Mouse (Mus musculus) liver, embryonic 16.5 days (tissue): ENCODE results near the gene Vps41. TPM values are rescaled to one million over a fixed set of nuclear protein-coding genes. Genes with fewer than 3 reads are reported as not detected.

Source experiments
- ATAC-seq: fragments of 200-750 bp; cut with Nextera tagmentation; 2 replicates; pipeline ENCODE4 v1.8.0; 2017; ENCODE audit warnings: low read depth, mild to moderate bottlenecking, moderate number of reproducible peaks, moderate library complexity
- H3K27ac ChIP-seq: fragments of 300-500 bp; sonication (generic); 2 replicates; pipeline ENCODE4 v1.5.1; 2014; ENCODE audit warnings: mild to moderate bottlenecking, low read length
- H3K27me3 ChIP-seq: fragments of 300-500 bp; sonication (generic); 2 replicates; pipeline ENCODE4 v1.6.1; 2014; ENCODE audit warnings: low read depth, low read length, mixed read lengths; ENCODE audit not compliant: control insufficient read depth, insufficient read depth
- H3K36me3 ChIP-seq: fragments of 300-500 bp; sonication (generic); 2 replicates; pipeline ENCODE4 v1.6.1; 2014; ENCODE audit warnings: mild to moderate bottlenecking; ENCODE audit not compliant: control insufficient read depth, insufficient read depth
- H3K4me1 ChIP-seq: fragments of 300-500 bp; sonication (generic); 2 replicates; pipeline ENCODE4 v1.6.1; 2014; ENCODE audit warnings: low read depth, low read length, mixed read lengths; ENCODE audit not compliant: control insufficient read depth
- H3K4me2 ChIP-seq: fragments of 300-500 bp; sonication (generic); 2 replicates; pipeline ENCODE4 v1.6.1; 2014; ENCODE audit warnings: low read depth, low read length, mixed read lengths
- H3K4me3 ChIP-seq: fragments of 300-500 bp; sonication (generic); 2 replicates; pipeline ENCODE4 v1.5.1; 2014; ENCODE audit warnings: low read depth, mild to moderate bottlenecking, low read length
- H3K9ac ChIP-seq: fragments of 300-500 bp; sonication (generic); 2 replicates; pipeline ENCODE4 v1.6.1; 2014; ENCODE audit warnings: low read depth, low read length
- H3K9me3 ChIP-seq: fragments of 300-500 bp; sonication (generic); replicated peaks from 2 replicates; pipeline ENCODE4 v1.6.1; 2016; ENCODE audit warnings: low read length; ENCODE audit not compliant: control insufficient read depth
- WGBS: fragments of 180-500 bp; shearing (Covaris S2); extraction: QIAGEN DNeasy Blood & Tissue Kit; methylation state at CpG from one replicate; pipeline ENCODE4 v1.1.7; 2014; ENCODE audit not compliant: insufficient replicate concordance; 5-methylcytosine and 5-hydroxymethylcytosine counted together
- polyA plus RNA-seq: library from polyadenylated mRNA; unstranded; fragments of >200 nt; fragmentation: Nextera tagmentation; extraction: Ambion mirVana; gene quantifications from 2 replicates; pipeline ENCODE4 v1.2.1, GENCODE M21; 2015

The Vps41 gene
- polyA plus RNA-seq, 1 experiment from 2014 or later: 20.4 TPM

DNA sequence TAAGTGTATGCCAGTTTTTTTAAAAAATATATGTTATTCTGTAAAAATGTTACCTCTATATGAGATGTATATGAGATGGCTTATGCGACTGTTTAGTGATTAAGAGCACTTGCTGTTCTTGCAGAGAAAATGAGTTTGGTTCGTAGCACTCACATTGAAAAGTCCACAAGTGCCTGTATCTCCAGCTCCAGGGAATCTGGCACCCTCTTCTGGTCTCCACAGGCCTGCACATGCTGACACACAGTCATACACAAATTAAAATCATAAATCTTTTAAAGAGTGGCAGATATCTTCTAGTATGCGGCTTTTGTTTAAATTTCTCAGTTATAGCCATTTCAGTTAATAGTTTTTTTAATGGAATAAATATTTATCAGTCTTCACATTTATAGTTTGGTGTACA, 40.9 kb downstream of the Vps41 start:
- no peak for ATAC-seq
- no peaks in the 10 kb centered on the region for H3K4me1 ChIP-seq
- no peak overlapping the region for H3K4me3 ChIP-seq
- 69% methylated on average over 3 of the region's 3 CpGs for WGBS
- no peak overlapping the region for H3K27ac ChIP-seq
- H3K9ac ChIP-seq: no peak overlapping the region
- H3K4me2 ChIP-seq: no peak overlapping the region
- H3K27me3 ChIP-seq: no peaks in the 10 kb centered on the region
- H3K36me3 ChIP-seq: no peaks in the 10 kb centered on the region
- no peaks in the 10 kb centered on the region for H3K9me3 ChIP-seq

DNA sequence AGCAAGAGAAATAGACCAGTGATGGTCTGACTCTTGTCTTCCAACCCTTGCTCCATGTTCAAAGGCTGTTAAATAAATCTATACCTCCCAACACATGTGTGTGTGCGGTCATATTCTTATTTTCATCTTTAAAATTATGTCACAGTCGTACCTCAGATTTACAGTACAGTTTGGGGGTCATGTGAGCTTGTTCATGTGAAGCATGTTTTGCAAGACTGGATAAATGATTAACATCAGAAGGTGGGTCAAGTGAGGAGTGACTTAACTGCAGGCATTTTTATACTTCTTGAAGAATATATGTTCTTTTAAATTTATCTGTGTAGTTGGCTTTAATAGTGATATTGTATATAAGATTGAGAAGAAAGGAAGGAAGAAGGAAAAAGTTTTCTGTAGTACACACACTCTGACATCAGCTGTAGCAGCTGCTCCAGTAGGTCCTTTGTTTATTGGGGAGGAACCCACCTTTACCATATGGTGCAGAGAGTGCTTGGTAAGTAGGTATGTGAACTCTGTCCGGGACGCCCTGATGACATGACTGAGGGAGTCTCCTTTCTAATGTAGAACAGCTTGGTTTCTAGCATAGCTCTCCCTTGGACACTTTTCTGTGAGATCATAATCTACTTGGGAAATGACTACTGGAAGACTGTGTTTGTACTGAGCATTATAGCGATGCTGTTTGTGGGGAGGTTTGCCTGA, 42.4 kb downstream of the Vps41 start:
- Histone ChIP-seq H3K27ac (no peak overlapping the region), H3K4me1 (no peaks in the 10 kb centered on the region), H3K27me3 (no peaks in the 10 kb centered on the region), H3K4me2 (no peak overlapping the region), H3K9me3 (no peaks in the 10 kb centered on the region), H3K36me3 (no peaks in the 10 kb centered on the region), H3K9ac (no peak overlapping the region), H3K4me3 (no peak overlapping the region)
- peak; percentile 43; the same call in 1 of the 2 replicates for ATAC-seq
- 67% methylated on average over 5 of the region's 5 CpGs for WGBS

DNA sequence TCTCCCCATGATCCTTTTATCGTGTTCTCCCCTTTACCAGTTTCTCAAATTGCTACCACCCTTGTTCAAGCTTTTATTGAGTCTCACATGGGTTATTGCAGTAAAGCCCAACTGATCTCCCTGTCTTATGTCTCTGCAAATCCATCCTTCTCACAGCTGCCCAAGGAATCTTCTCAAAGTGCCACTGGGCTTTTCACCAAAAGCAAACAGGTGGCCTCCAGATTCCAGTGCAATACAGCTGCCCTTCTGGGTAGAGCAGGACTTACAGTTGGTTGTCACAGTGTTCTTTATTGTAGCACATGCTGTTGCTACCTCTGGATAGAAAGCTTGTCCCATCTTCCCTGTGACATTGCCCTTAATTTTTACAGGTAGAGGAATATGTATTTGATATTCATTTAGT, 44.4 kb downstream of the Vps41 start:
- H3K9me3 ChIP-seq: no peaks in the 10 kb centered on the region
- WGBS: 65% methylated on average over 1 of the region's 1 CpGs

DNA sequence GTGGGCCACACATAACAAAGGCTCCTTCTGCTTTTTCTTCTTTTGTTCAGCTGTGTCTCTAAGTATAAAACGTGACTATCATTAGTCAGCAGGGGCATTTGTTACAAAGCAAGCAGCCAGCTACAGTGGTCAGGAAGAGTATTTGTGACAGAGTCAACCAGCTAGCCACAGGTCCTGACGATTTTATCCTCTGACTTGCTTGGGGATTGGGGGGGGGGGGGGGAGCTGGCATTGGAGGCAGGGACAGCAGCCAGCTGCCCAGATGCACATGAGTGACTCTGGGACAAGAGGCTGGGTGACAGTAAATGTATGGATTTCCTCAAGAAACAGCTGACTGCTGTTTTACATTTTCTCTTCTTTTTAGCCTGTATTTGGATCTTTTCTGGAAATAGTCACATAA, 50.8 kb downstream of the Vps41 start:
- WGBS: 34% methylated on average over 2 of the region's 2 CpGs
- Histone ChIP-seq H3K27me3 (no peaks in the 10 kb centered on the region), H3K4me3 (no peak overlapping the region)

More for the DNA sequence above, 44.4 kb downstream of the Vps41 start:
- Histone ChIP-seq H3K4me1 (no peaks in the 10 kb centered on the region), H3K36me3 (no peaks in the 10 kb centered on the region), H3K9ac (no peak overlapping the region), H3K27me3 (no peaks in the 10 kb centered on the region), H3K4me2 (no peak overlapping the region), H3K27ac (no peak overlapping the region), H3K4me3 (no peak overlapping the region)
- no peak for ATAC-seq

DNA sequence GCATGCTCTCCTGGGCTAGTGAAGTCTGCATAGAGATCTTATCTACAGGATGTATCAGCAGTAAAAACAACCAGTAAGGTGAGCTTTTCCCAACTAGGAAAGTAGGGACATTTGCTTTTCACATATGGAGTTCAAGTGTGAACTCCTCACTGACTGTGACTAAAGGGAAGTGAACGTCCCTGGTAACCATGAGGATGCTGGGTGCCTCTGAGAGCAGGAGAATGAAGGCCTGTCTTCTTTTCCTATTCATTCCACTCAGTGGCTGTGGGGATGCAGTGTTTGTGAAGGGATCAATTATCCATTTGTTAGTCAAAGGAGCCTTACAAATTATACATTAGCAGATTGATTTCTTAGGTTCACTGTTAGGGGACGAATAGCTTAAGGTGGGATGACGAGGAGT, 51.4 kb downstream of the Vps41 start:
- Histone ChIP-seq H3K9me3 (no peaks in the 10 kb centered on the region), H3K9ac (no peak overlapping the region), H3K36me3 (no peaks in the 10 kb centered on the region), H3K27me3 (no peaks in the 10 kb centered on the region), H3K27ac (no peak overlapping the region), H3K4me2 (no peak overlapping the region), H3K4me1 (no peaks in the 10 kb centered on the region), H3K4me3 (no peak overlapping the region)
- no peak for ATAC-seq
- 64% methylated on average over 3 of the region's 3 CpGs for WGBS

More for the DNA sequence above, 50.8 kb downstream of the Vps41 start:
- Histone ChIP-seq H3K4me2 (no peak overlapping the region), H3K9me3 (no peaks in the 10 kb centered on the region), H3K27ac (no peak overlapping the region), H3K36me3 (no peaks in the 10 kb centered on the region), H3K9ac (no peak overlapping the region), H3K4me1 (no peaks in the 10 kb centered on the region)
- no peak for ATAC-seq

DNA sequence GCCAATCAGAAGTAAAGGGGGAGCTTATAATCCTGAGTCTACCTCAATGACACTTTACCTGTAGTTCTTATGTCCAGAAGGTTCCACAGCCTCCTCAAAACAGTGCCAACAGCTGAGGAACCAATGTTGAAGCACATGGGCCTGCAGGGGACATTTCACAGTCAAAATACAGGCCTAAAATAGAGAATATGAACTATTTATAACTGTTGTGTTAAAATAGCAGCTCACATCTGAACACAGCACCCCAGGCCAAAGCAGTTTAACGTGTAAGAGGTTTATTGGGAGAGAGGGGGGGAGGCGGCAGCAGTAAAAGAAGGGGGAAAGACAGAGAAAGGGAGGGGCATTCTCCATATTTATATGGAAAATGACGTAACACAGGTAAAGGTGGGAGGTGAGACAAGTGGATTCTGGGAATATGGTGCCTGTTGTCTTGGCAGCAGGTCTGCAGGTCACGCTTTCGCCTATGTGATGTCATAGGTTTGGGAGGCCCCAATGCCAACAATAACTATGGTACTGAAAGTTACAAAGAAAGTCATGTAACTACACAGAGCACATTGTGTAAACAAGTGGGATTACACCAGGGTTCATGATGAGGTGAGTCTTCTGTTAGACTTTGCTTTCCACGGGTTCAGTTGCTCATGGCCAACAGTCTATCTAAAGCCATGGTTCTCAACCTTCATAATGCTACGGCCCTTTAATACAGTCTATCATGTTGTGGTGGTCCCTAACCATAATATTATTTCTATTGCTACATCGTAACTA, 56.5 kb downstream of the Vps41 start:
- H3K9me3 ChIP-seq: no peaks in the 10 kb centered on the region
- H3K4me3 ChIP-seq: no peak overlapping the region
- H3K27me3 ChIP-seq: no peaks in the 10 kb centered on the region
- H3K4me2 ChIP-seq: no peak overlapping the region
- H3K27ac ChIP-seq: no peak overlapping the region
- ATAC-seq: peak; percentile 55; the same call in 1 of the 2 replicates
- 71% methylated on average over 8 of the region's 8 CpGs for WGBS
- H3K9ac ChIP-seq: no peak overlapping the region
- H3K4me1 ChIP-seq: no peaks in the 10 kb centered on the region
- H3K36me3 ChIP-seq: no peaks in the 10 kb centered on the region

DNA sequence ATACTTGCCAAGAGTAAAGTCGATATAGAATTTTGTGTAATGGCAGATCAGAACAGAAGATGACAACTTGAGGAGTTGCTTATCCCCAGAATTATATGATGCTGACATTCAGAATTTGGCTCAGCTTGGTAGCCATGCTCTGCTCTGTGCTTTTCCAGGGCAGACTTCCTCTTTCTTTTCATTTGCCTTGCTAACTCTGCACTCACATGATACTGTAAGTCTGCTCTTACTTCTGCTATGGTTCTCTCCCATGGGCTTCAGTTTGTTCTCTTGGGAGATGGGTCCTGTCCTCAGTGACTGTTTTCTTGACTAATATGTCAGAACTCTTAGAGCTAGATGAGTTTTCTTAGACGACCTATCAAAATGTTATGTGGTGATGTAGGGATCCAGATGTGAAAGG, 64.2 kb downstream of the Vps41 start:
- no peaks in the 10 kb centered on the region for H3K36me3 ChIP-seq
- WGBS: 42% methylated on average over 2 of the region's 2 CpGs
- no peak for ATAC-seq

DNA sequence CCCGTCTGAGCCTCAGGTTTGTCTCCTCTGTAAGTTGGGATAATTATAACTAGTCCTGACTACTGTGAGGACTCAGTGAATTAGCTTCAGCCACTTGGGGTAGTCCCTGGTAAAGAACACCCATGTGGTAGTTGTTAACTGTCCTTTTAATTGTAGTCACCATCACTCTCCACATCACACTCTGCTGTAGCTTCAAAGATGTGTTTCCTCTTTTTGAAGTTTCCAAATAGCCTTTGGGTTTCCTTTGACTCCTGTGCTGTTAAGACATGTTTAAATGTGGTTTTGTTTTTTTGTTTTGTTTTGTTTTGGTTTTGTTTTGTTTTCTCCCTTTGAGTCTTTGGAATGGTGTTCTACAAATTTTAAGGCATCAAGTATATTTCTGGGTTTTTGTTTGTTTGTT, 68.6 kb downstream of the Vps41 start:
- no peak overlapping the region for H3K4me3 ChIP-seq
- H3K27me3 ChIP-seq: no peaks in the 10 kb centered on the region
- H3K9ac ChIP-seq: no peak overlapping the region
- no peaks in the 10 kb centered on the region for H3K9me3 ChIP-seq
- no peak overlapping the region for H3K4me2 ChIP-seq
- no peak overlapping the region for H3K27ac ChIP-seq
- no peaks in the 10 kb centered on the region for H3K4me1 ChIP-seq
- 50% methylated on average over 1 of the region's 1 CpGs for WGBS
- no peaks in the 10 kb centered on the region for H3K36me3 ChIP-seq
- ATAC-seq: no peak

More for the DNA sequence above, 64.2 kb downstream of the Vps41 start:
- Histone ChIP-seq H3K9me3 (no peaks in the 10 kb centered on the region), H3K4me1 (no peaks in the 10 kb centered on the region), H3K27me3 (no peaks in the 10 kb centered on the region), H3K4me2 (no peak overlapping the region), H3K27ac (no peak overlapping the region), H3K4me3 (no peak overlapping the region), H3K9ac (no peak overlapping the region)

DNA sequence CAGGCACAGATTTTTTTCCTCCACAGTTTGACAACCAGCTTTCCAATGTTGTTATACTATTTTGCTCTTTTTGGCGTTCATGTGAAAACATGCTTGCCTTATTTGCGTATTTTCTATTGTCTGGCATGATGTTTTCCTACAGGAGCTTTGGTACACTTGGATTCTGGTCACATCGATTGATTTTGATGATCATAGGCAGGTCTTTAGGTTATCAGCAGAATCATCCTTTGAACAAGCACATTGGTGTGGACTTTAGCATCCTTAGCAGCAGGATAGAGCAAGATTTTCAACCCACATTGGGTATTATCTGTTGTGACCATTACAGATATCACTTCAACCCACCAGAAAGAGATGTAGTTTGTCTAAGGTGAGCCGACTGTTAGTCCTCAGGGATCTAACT, 71.0 kb downstream of the Vps41 start:
- no peaks in the 10 kb centered on the region for H3K27me3 ChIP-seq
- 61% methylated on average over 4 of the region's 4 CpGs for WGBS
- no peak for ATAC-seq

More for the DNA sequence above, 71.0 kb downstream of the Vps41 start:
- Histone ChIP-seq H3K36me3 (no peaks in the 10 kb centered on the region), H3K9ac (no peak overlapping the region), H3K4me3 (no peak overlapping the region), H3K27ac (no peak overlapping the region), H3K4me1 (no peaks in the 10 kb centered on the region), H3K9me3 (no peaks in the 10 kb centered on the region), H3K4me2 (no peak overlapping the region)
